Mouse (Mus musculus): ENCODE results near the gene Serpinh1. TPM values are rescaled to one million over a fixed set of nuclear protein-coding genes. Genes with fewer than 3 reads are reported as not detected.
A peak's percentile ranks its signal among the peaks of the same experiment; 100 is the strongest.

Serpinh1 gene
- total RNA-seq, 2 experiments from 2014 or later = 25.7 to 34.6 TPM

DNA sequence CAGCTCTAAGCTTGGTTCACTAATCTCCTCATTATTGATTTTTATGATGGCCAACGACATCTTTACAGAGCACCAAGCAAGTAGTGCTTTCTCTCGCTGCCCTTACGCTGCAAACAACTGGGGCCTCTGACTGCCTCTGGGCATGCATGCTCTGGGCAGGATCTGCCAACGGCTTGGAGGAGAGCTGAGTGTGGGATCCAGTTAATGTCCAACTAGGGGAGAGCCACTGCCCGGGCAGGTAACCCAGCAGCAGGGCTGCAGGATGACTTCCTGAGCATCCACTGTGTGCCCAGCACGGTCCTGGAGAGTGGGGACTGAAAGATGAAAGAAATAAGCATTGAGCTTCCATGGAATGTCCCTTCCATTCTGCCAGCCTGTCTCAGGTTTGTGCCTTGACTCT is 13.7 kb upstream of the Serpinh1 start:
- DNase-seq = no peak

DNA sequence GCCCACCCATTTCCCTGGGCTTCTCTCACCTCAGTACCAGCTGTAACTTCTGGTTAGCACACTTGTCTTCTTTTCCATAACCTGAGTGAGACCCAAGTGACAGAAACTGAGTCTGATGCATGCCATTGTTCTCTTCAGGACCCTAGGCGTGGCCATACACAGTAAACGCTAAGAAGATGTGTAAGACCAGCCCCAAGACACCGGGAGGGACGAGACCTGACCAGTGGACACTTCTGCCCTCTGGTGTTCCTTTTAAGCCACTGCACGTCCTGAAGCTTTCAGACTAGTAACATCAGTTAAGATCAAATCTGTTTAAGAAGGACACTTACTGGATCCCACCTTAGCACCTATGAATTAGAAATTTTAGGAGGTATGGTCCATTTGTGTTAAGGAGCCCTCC is 12.0 kb upstream of the Serpinh1 start:
- peak; percentile 51 to 55 for DNase-seq

DNA sequence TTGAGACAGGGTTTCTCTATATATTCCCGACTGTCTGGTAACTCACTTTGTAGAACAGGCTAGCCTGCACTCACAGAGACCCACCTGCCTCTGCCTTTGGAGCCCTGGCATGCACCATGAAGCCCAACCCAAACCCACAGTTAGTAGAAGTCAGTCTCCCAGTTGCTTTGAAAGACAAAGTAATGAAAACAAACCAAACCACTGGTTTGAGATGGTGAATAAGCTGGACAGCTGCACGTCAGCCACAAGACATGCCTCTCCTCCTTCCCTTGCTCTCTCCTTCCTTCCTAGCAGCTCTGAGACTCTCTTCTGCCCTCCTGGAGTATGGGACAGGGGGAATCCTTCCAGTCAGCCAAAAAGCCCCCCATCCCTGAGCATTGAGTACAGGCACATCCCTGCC is 9.1 kb upstream of the Serpinh1 start:
- no peak for DNase-seq

DNA sequence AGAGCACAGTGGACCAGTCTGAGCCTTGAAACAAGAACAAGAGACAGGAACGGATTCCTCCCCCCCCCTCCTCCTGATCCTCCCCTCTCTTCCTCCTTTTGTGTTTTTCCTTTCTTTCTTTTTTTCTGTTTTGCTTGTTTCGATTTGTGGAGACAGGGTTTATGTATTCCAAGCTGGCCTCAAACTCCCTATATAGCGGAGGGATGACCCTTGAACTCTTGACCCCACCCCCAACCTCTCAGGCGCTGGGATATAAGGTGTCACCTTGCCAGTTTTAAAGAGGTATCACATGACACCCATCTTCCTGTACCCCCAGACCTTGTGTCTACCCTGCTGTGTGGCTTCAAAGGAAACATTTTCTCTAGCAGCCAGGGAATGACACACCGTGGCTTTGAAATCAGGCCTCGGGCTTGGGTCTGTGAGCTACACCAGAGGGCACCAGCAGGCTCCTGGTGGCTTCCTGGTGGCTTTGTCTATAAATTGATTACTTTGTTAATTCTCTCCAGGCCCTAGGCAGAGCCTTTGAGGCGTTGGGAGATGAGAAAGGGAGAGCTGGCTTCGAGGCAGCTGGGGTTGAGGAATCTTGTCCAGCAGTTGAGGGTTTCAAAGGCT is 7.9 kb upstream of the Serpinh1 start:
- DNase-seq = no peak

DNA sequence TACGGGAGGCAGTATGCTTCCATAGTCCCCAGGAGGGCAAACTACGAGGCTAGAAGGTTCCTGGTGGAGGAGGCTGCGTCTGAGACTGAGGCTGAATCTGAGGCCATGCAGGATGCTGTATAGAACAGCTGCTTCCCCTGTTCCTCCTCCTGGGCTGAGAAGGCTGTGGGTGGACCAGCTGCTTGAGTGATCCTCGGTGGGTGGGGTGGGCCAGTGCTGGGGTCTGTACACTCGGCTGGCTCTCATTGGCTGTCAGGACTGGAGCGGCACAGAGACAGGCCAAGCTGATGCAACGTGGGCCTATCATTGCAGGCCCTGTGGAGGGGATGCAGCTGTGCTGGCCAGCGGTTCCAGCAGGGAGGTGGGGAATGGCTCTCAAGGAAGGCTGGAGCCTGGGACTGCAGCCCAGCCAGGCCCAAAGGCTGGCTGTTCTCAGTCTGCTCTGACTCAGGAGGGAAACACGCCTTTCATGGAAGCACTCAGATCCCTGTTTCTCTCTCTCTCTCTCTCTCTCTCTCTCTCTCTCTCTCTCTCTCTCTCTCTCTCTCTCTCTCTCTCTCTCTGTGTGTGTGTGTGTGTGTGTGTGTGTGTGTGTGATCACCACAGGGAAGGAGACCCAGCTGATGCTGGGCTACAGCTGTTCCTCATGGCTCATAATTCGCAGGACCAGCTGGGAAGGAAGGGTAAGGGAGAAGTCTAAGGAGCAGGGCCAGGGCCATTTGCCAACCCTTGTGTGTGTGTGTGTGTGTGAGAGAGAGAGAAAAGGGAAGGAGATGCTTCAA is 7.2 kb upstream of the Serpinh1 start:
- DNase-seq = peak; percentile 64 to 73

DNA sequence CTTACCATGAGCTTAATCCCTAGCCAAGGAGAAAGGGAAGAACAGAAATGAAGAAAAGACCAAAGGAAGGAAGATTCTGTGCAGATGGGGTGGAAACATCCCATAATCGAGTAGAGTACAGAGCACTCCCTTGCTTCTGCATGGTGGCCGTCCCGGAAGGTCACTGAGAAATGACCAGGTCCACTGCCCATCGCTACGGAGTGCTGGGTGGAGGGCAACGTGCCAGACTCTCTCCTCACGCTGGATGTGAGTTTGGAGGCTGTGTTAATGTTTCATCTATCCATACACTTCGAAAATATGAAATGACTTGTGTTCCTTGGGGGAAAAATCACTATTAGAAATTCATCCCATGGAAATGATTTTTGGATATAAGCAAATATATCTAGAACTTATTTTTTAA is 5.3 kb upstream of the Serpinh1 start:
- DNase-seq = no peak

DNA sequence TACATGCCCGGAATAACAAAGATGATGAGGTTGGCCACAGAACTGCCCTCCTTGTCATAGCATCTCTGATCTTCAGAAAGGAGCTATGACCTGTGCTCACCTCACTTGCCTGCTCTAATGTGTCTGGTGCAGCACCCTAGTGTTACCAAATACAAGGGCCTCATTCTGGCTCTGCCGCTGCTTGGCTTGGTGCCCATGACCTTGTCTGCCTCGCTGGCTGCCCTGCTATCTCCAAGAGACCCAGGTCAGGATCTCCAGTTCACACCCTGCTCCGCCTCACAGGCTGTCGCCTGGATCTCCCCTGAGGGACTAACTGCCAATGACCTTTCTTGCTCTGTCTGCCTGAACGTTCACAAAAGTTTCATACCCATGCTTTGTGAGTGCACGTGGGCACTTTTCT is 4.2 kb upstream of the Serpinh1 start:
- DNase-seq = no peak

DNA sequence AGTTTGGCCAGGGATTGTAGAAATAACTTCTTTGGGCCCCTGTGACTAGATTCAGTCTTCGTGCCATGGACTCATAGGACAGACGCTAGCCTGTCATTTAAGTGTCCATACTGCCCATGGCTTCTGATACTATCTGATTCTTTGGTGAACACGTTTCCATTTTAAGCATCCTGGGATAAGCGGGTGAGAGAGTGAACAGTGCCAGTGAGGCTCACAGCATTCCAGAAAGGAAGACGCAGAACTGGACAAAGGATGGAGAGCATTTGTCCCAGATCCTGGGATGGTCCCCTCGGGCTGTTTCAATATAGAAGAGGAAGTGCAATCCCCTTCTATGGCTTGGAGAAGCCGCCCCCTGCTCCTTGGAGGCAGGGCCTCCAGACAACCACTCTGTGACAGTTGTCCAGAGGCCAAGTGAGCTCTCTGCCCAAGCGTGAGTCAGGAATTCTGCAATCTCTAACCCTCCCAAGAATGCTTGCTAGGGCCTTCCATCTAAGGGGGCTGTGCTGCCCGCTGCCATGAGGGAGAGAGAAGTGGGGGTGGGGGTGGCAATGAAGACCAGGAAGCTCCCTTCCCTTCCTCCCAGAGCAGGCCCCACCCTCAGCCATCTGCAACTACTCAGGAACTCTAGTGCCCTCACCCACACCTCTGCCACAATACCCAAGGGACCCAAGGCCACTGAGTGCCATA is 3.3 kb upstream of the Serpinh1 start:
- no peak for DNase-seq

DNA sequence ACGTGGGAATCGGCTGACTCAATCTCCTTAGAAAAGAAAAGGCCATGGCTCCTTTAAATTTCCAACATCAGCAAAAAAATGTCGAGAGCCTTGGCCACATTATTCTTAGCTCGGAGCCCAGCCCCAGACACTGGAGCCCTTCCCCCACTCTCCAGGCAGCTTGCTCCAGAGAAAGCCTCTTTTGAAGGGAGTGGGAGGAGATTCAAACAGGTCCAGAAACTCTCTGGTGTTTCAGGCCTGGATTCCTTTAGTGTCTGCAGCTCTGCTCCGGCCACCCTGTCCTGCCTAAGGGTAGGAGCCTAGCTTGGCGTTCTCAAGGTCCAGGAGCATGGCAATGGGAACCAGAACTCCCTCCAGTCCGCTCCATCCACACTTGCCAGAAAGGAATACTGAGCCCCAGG is 2.7 kb upstream of the Serpinh1 start:
- peak; percentile 59 to 68 for DNase-seq

DNA sequence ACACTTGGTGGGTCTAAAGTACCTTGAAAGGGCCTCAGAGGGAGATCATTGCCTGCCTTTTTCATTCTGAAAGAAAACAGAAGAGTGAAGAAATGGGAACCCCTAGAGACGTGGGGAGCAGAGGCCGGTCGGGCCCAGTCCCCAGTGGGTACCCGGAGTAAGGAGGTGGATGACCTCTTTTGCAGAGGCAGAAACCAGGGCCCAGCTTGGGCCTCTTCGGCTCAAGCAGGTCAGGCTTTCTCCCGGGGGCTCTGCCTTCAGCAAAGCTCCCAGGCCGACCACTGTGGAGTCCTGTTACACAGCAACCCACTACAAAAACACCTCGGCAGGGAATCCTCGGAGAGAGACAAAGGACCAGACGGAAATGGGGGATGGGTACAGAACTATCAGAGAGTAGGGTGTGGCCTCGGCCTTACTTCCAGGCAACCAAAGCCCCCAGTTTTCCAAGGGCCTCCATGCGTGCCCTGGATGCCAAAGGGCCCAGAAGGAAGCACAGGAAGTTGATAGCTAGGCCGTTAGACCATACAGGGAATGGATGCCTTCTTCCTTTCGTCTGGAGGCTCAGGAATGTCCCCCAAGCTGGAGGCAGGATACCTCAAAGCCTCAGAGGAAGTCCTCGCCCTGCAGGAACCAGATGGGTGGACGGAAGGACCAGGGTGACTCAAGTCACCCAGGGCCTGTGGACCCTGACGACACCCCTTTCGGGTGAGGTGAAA is 1.1 kb downstream of the Serpinh1 start:
- no peak for DNase-seq

DNA sequence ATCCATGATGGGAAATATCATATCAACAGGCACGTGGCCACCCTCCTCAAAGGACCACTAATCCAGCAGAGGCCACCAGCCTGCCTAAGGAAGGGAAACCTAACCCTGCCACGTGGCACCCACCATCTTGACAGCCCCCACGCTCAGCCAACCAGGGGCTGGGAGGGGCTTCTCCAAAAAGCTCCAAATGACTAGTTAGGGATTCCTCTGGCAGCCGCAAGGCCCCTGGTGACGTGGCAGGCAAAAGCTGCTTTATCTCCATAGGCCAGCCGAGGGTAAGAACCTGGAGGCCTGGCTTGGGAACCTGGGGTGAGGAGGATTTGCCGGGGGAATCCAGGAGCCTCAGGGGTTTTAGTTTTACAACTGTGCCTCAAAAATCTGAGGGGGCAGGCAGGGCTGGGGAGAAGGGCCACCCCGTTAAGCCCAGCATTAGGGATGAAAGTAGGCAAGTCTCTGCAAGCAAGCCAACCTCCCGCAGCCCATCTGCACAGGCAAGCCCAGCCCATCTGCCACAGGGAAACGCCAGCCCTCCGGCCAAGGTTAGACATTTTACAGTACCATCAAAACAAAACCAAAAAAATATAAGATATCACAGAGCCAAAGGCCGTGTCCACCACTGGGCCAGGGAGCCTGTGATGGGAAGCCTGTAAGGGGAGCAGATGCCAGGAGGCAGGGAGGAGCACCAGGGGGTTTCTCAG is 1.8 kb downstream of the Serpinh1 start:
- DNase-seq = no peak

DNA sequence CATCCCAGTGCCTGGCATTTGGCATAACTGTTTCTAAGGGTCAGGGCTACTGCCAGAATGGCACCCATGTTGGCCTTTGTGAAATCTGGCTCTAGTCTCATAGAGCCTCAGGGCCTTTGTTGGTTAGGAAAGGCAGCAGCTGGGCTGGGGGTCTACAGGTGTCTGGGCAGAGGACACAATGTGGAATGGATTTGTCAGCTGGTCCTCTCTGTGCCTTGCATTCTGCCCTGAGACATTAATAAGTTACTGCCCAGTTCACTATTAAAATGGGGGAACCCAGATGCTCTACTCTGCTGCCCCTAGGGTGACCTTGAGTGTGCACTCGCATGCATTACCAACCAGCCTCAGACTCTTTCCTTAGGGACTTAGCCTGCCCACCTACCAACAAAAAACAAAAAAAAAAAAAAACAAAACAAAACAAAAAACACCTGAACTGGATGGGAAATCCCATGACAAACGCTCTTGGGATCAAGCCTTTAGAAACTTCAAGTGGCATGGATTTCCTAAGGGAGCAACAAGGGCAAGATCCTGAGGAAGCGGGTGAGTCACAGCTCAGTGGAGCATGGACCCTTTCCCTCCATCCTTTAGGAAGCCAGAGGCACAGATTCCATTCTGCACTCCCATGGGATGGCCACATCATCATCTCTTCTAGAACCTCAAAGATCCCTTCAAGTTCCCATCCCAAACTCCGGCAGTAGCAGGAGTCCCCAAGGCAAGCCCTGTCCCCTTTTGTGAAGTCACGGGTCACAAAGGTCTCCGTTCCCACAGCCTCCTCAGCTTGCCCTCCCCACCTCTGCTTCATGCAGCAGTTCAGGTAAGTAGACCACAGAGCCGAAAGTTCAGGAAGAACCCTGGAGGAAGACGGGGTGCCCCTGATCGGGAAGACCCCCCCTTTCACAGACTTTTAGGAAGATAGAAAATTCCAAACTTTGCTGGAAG is 3.0 kb downstream of the Serpinh1 start:
- no peak for DNase-seq

DNA sequence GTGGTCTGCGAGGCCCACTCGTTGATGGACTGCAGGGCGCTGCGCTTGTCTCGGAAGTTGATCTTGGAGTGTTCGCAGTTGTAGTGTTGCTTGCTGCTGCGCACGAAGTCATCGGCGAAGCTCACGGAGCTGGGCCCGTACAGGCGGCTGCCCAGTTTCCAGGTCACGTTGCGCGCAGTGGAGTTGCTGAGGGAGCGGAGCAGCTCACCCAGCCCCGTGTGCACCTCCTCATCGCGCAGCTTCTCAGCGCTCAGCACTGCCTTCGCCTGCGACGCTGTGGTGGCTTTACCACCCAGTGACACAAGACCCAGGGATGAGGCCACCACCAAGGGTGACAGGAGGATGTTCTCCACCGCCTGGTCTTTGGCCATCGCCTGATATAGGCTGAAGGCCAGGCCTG is 4.2 kb downstream of the Serpinh1 start:
- no peak for DNase-seq

DNA sequence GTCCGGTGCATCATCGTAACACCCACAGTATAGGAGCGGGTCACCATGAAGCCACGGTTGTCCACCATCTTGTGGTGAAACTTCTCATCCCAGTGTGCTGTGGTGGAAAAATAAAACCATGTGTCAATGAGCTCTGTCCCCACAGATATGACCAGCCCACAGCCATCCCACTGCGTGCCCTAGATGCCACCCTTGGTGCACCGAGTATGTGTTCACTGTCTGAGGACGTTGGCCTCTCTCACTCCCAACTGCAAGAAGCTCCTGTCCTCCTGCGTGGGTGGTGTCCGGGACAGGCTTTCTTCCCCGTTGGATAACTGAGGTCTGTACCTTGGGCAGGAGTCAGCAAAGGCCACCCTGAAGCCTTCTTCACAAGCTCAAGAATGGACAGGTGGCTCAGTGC is 5.8 kb downstream of the Serpinh1 start:
- no peak for DNase-seq

DNA sequence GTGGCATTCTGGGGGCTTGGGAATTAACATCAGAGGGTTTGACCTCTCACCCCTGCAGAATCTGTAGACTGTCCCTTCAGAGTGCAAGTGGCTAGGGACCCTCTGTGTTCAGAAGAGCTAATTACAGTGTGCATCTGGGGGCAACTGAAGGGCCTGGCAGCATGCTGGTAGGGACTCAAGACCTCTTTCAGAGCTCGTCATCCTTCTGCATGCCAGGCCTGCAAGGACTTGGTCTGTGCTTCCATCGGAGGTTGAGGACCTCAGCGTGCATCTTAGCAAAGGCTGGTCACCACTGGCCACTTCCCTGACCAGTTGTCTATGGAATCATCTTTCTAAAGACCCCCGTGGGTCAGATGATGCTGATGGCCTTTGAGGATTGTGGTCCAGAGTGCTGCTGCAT is 9.5 kb downstream of the Serpinh1 start:
- DNase-seq = no peak

DNA sequence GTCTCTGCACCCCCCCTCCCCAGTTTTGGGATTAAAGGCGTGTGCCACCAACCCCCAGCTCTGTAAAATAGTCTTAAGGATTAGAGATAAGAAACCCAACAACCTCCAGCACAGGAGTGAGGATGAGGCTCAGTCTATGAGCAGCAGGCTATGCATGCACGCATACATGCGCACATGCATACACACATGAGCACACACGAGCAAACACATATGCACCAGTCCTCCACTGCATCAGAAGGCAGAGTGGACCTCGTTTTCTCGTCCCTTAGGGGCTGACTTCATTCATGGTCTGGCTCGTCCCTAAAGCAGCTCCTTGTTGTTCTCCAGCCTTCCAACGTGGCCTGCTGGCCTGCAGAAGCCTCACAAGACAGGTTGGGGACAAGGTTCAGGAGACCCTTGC is 12.3 kb downstream of the Serpinh1 start:
- no peak for DNase-seq

DNA sequence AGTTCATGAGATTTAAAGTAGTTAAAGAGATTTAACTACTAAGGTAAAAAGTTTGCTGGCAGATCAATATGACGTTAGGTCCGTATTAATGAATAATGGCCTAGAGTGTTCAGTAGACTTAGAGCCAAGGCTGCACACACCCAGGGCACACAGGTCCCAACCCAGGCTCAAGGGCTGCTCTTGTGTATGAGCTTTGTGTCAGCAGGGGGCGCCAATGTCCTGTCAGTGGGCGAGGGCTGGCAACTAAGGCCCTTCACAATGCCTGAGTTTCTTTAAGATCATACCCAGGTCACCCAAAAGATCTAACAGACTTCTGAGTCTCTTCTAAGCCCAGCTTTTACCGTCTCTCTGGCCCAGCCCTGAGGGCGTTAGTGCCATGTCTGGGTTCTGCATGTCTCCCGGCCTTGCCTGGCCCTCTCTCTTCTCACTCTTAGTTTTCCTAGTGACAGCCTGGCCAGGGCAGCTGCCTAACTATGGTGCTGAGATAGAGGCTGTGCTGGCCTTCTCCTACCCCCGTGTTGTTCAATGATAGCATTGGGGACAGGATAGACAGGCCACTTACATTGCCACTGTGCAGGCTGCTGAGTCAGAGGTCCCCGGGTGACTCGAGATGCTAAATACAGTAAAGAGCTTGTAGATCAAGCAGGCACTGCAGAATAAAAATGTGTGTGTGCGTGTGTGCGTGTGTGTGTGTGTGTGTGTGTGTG is 20.1 kb downstream of the Serpinh1 start:
- DNase-seq = peak; percentile 63 to 66

DNA sequence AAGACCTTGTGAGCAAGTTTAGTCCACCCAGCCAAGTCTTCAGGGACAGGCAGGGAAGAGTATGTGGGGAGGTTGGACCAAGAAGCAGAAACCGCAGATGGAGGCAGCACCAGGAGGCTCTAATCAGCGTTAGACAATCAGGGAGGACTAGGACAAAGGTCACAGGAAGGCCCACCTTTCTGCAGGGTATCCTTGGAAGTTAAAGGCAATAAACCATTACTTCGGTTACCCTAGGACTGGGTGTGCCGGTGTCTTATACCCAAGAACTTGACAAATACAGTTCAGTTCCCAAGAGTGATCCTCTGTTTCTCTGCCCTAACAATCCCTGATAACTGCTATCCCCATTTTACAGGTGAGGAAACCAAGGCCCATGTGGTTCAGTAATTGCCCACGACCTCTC is 23.0 kb downstream of the Serpinh1 start:
- no peak for DNase-seq

DNA sequence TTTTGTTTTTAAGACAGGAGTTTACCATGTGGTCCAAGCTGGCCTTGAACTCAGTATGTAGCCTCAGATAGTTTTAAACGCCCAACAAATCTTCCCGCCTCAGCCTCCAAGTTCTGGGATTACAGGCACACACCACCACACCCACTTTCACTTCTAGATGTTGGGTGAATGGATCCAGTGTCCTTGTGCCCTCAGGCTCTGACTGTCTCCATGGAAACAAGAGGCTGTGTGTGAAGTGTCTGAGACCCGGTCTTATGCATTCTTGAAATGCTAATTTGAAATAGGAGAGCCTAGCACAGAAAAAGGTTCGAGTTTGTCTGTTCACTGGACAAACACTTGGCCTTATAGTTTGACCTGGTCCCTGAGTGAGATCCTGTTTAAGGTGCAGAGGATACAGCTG is 24.2 kb downstream of the Serpinh1 start:
- DNase-seq = no peak

DNA sequence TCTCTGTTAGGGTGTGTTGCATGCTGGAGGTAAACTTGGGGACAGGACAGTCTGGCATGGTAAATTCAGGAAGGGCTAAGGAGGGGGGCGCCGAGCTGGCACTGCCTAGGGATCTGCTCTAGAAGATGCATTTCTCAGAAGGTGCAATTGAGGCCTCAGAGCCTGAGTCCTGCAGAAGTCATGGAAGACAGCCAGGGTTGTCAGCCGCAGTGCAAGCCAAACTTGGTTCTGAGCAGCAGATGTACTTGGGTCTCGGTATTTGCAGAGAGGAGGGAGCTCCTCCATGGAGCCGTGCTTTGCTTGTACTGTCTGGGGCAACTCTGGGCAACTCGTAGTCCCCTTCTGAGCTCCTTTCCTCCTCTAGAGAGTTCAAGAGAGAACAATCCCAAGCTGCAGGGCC is 26.9 kb downstream of the Serpinh1 start:
- DNase-seq = no peak

DNA sequence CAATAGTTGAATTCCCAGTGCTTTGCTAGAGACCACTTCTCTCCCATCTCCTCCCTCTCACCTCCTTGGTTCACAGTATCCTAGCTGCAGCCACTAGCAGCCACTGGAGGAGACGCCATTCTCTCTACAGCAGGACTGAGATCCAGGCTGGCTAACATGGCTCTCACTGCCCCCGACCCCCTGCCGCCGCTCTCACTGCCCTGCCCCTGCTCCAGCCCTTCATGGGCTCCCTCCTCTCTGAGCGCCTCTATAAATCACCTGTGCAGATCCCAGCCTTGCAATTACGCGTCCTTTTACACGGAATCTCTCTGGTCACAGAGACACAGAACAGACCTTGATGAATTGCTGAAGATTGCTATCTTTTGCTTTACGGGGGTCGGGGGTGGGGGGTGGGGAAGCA is 28.2 kb downstream of the Serpinh1 start:
- no peak for DNase-seq
